Mouse (Mus musculus): ENCODE results near the gene Sec61a2. TPM values are rescaled to one million over a fixed set of nuclear protein-coding genes. Genes with fewer than 3 reads are reported as not detected.
A peak's percentile ranks its signal among the peaks of the same experiment; 100 is the strongest.

The Sec61a2 gene
- polyA plus RNA-seq (2016; fragmentation: Nextera tagmentation; extraction: Ambion mirVana) = 86.5 and 93.9 TPM in 2 replicates

DNA sequence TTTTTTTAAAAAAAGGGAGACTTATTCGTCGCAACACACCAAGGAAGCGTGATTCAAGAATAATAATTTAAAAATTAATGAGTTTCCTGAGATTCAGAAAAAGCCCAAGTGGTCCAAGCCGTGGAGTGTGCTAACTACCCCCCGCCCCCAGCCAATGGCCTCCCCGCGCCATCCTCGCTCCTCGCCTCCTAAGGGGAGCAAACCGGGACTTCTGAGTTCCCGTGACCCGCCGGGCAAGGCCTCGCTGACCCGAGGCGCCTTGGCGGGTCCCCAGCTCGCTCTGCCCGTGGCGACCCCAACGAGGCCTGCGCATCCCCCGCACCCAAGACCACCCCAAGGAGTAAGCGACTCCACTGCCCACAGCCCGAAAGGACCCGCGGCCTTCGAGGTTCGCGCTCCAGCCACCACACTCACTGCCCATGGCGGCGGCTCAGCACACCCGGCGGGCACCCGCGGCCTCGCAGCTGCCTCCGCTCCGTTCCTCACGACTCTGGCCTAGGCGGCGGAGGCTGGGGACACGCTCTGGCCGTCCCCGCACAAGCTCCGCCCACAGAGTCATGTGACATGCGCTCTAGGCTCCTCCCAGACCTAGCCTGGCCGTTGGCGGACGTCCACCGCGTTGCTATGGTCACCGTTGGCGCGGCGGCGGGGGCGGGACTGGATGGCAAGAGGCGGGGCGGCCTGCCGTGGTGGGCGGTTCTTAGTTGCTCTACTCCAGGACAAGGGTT, at the start of gene Sec61a2:
TSS of gene Sec61a2 (minus strand) at position 590 of the 728 bp plus-strand sequence.
- ATAC-seq (ENCODE audit: low FRiP score, low read depth) = peak; percentile 100
- under 1% methylated on average over 62 of the region's 62 CpGs for WGBS

DNA sequence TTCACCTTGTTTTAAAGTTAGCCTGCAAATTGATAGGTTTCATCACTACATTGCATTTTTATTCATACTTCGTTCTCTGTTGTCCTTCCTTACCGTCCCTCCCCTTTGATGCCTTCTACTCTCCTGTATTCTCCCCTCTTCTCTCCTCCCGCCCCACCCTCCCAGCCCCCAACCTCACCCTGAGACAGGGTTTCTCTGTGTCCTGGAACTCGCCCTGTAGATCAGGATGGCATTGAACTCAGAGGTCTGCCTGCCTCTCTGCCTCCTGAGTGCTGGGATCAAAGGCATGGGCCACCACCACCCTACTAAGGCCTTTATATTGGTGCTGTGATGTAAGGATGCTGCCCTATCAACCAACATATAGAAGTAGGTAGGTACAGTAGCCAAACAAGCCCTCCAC, 47.8 kb upstream of the Sec61a2 start:
- Histone ChIP-seq H3K4me3 (peak overlapping the region; percentile 55; the same call in 1 of the 2 replicates), H3K4me2 (replicated peaks) (peak overlapping the region; percentile 81), H3K27me3 (replicated peaks) (no peaks in the 10 kb centered on the region), H3K36me3 (no peaks in the 10 kb centered on the region), H3K27ac (no peak overlapping the region), H3K9me3 (no peaks in the 10 kb centered on the region), H3K9ac (0 out of 2 replicates have a peak overlapping the region, but pooled peaks have one; percentile 69), H3K4me1 (0 out of 2 replicates have a peak, but pooled peaks cover 6% of the 10 kb centered on the region)
- WGBS = 36% methylated on average over 4 of the region's 4 CpGs
- ATAC-seq (ENCODE audit: low FRiP score, low read depth) = peak; percentile 35; the same call in 1 of the 2 replicates

More for the DNA sequence above, at the start of gene Sec61a2:
- peak within 1 kb of the TSS; percentile 62; the same call in 1 of the 2 replicates for H3K27ac ChIP-seq
- H3K27me3 ChIP-seq (replicated peaks) = no peaks in the 10 kb centered on the region
- H3K4me1 ChIP-seq = no peaks in the 10 kb centered on the region
- peak within 1 kb of the TSS; percentile 80 for H3K4me3 ChIP-seq
- peak within 1 kb of the TSS; percentile 86 for H3K9ac ChIP-seq
- peak within 1 kb of the TSS; percentile 68 for H3K4me2 ChIP-seq (replicated peaks)
- H3K9me3 ChIP-seq = no peaks in the 10 kb centered on the region
- peaks cover 8% of the 10 kb centered on the region; the same call in 1 of the 2 replicates for H3K36me3 ChIP-seq

DNA sequence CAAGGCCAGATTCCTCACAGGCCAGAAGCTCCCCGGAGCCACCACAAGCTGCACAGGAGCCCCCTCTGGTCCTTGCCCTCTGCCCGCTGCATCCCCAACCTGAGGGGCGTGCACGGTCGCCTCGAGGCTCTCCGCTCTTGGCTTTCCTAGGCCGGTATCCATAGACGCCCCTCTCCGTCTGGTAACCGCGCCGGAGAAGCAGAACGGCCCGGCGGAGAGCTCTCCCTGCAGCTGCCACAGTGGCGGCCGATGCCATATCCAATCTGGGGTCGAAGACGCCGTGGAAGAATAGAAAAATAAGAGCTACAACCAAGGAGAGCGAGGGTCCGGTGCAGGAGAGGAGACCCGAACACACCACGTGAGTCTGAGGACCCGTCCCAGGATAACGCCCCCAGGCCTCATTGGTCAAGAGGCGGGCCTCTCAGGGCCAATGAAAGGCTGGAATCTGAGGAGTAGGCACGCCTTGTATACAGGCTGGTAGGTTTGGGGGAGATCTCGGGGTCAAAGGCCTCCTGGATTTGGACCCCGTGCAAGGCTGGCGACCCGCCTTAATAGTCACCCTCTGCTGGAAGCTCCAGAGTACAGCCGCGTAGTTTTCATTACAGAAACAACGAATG, 47.3 kb upstream of the Sec61a2 start, which contains the start of gene Dhtkd1:
TSS of gene Dhtkd1 (minus strand) at position 377 of the 617 bp plus-strand sequence.
- Histone ChIP-seq H3K4me1 (0 out of 2 replicates have a peak, but pooled peaks cover 6% of the 10 kb centered on the region), H3K4me2 (replicated peaks) (peak within 1 kb of the TSS; percentile 81), H3K9me3 (no peaks in the 10 kb centered on the region), H3K4me3 (peak within 1 kb of the TSS; percentile 55), H3K9ac (peak within 1 kb of the TSS; percentile 69), H3K27me3 (replicated peaks) (no peaks in the 10 kb centered on the region), H3K27ac (no peak within 1 kb of the TSS), H3K36me3 (no peaks in the 10 kb centered on the region)
- 1% methylated on average over 36 of the region's 36 CpGs for WGBS
- peak; percentile 95 for ATAC-seq (ENCODE audit: low FRiP score, low read depth)

DNA sequence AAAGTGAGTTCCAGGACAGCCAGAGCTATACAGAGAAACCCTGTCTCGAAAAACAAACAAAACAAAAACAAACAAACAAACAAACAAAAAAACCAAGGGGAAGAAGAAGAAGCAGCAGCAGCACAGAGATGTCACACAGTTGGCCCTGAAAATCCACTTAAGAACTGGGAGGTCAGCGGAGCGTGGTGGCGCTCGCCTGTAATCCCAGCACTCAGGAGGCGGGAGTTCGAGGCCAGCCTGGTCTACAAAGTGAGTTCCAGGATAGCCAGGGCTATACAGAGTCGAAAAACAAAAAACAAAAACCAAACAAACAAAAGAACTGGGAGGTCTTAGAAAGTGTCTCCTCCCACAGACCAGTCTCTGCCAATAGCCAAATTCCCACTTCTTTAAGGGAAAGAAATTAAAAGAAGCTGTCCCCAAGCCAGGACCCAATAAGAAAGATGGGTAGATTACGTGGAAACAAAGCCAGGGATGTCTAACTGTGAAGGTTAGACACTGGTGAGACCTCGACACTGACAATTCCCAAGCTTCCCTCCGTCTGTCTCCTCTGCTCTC, 46.7 kb upstream of the Sec61a2 start:
- 0 out of 2 replicates have a peak, but pooled peaks cover 6% of the 10 kb centered on the region for H3K4me1 ChIP-seq
- peak overlapping the region; percentile 81 for H3K4me2 ChIP-seq (replicated peaks)
- H3K27ac ChIP-seq = no peak overlapping the region
- peak; percentile 17; the same call in 1 of the 2 replicates for ATAC-seq (ENCODE audit: low FRiP score, low read depth)
- peak overlapping the region; percentile 69 for H3K9ac ChIP-seq
- H3K27me3 ChIP-seq (replicated peaks) = no peaks in the 10 kb centered on the region
- H3K36me3 ChIP-seq = no peaks in the 10 kb centered on the region
- H3K9me3 ChIP-seq = no peaks in the 10 kb centered on the region
- H3K4me3 ChIP-seq = peak overlapping the region; percentile 55
- 59% methylated on average over 11 of the region's 11 CpGs for WGBS

DNA sequence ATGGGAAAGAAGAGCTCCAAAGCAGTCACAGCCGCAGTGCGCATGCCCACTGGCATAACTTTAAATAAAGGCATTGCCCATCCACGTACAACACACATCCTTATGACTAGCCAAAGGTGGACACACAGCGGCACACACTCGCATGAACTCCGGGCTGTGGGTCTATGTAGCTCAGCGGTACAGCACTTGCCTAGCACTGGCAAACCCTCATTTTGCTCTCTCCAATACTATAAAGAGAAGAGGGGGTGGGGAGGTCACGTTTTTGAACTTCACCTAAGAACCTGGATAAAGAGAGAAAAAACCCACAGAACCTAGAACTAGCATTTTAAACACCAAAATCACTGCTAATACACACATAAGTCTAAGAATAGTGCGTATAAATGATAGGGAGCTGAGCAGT, 45.7 kb upstream of the Sec61a2 start:
- Histone ChIP-seq H3K4me2 (replicated peaks) (no peak overlapping the region), H3K27me3 (replicated peaks) (no peaks in the 10 kb centered on the region), H3K4me3 (no peak overlapping the region), H3K9ac (no peak overlapping the region), H3K9me3 (no peaks in the 10 kb centered on the region), H3K4me1 (0 out of 2 replicates have a peak, but pooled peaks cover 6% of the 10 kb centered on the region), H3K27ac (no peak overlapping the region), H3K36me3 (no peaks in the 10 kb centered on the region)
- ATAC-seq (ENCODE audit: low FRiP score, low read depth) = no peak
- whole genome bisulfite sequencing = 95% methylated on average over 9 of the region's 9 CpGs

DNA sequence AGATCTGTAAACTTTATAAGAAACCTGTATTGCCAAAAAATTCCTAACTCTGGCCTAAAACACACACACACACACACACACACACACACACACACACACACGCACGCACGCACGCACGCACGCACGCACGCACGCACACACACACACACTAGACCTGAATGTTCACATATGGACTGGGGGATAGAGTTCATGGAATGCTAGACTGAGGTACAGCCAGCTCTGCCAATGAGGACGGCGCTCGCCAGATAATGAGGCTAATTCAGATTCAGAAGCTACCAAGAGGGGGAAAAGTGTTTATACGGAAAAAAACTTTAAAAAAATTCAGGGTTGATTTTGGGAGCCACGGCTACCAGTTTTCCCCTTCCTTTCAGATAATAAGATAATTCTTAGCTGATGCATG, 44.7 kb upstream of the Sec61a2 start:
- Histone ChIP-seq H3K4me3 (no peak overlapping the region), H3K4me2 (replicated peaks) (no peak overlapping the region), H3K36me3 (no peaks in the 10 kb centered on the region), H3K9ac (no peak overlapping the region), H3K9me3 (no peaks in the 10 kb centered on the region), H3K27ac (no peak overlapping the region; the same call in 1 of the 2 replicates), H3K4me1 (0 out of 2 replicates have a peak, but pooled peaks cover 6% of the 10 kb centered on the region), H3K27me3 (replicated peaks) (no peaks in the 10 kb centered on the region)
- WGBS = 88% methylated on average over 14 of the region's 14 CpGs
- no peak for ATAC-seq (ENCODE audit: low FRiP score, low read depth)

DNA sequence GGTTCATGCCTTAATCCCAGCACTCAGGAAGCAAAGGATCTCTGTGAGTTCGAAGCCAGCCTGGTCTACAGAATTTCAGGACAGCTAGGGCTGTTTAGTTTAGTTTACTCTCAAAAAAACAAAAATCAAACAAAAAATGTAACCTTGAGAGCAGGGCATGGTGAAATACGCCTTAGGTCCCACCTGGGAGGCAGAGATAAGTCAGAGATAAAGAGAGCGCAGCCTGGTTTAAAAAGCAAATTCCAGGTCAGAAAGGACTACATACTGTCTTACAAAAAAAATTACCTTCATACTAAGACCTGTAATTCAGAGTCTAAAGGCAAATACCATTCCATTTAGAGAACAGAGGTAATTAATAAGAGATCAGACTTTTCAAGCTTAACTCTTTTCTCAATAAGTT, 44.1 kb upstream of the Sec61a2 start:
- Histone ChIP-seq H3K9ac (no peak overlapping the region), H3K9me3 (no peaks in the 10 kb centered on the region), H3K36me3 (no peaks in the 10 kb centered on the region), H3K27me3 (replicated peaks) (no peaks in the 10 kb centered on the region), H3K4me2 (replicated peaks) (no peak overlapping the region), H3K27ac (no peak overlapping the region), H3K4me3 (no peak overlapping the region), H3K4me1 (0 out of 2 replicates have a peak, but pooled peaks cover 6% of the 10 kb centered on the region)
- WGBS = 92% methylated on average over 3 of the region's 3 CpGs
- no peak for ATAC-seq (ENCODE audit: low FRiP score, low read depth)

DNA sequence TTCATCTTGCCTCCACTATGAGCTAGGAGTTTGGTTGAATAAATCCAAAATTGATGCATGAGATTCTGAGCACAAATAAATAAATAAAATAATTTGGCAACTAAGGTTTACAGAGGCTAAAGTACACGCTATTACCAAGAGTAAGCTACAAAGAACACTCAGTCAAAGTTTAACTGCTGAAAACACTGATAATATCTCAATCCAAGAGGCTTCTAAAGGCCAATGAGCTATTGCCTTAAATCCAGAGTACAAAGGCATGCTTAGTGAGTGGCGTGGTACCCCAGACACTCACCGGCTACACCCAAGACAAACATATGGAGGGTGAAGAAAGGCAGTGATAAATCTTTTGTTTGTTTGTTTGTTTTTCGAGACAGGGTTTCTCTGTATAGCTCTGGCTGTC, 41.3 kb upstream of the Sec61a2 start:
- WGBS = 80% methylated on average over 4 of the region's 4 CpGs
- no peak for ATAC-seq (ENCODE audit: low FRiP score, low read depth)
- H3K4me1 ChIP-seq = no peaks in the 10 kb centered on the region

DNA sequence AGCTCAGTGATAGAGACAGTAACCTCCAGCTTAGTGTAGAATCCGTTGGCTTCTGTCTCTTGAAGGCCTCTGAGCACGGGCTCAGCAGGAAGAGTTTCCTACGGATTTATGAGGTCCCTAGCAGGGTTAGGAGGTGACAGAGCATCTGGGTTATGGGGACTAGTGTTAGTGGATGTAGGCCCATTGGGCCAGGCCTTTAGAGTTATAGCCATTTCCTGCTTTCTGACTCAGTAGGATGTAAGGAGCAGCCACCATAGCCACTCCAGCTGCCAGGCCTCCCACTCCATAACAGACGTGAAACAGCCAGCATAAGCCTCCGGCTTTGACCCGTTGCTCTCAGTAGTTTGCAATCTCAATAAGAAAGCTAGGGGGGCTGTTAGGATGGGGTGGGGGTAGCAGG, 40.8 kb upstream of the Sec61a2 start:
- no peak for ATAC-seq (ENCODE audit: low FRiP score, low read depth)
- WGBS = 69% methylated on average over 6 of the region's 6 CpGs
- H3K27me3 ChIP-seq (replicated peaks) = no peaks in the 10 kb centered on the region

More for the DNA sequence above, 41.3 kb upstream of the Sec61a2 start:
- H3K9ac ChIP-seq = no peak overlapping the region
- H3K27ac ChIP-seq = no peak overlapping the region
- no peak overlapping the region for H3K4me2 ChIP-seq (replicated peaks)
- no peak overlapping the region for H3K4me3 ChIP-seq
- H3K36me3 ChIP-seq = no peaks in the 10 kb centered on the region
- no peaks in the 10 kb centered on the region for H3K27me3 ChIP-seq (replicated peaks)
- H3K9me3 ChIP-seq = no peaks in the 10 kb centered on the region

DNA sequence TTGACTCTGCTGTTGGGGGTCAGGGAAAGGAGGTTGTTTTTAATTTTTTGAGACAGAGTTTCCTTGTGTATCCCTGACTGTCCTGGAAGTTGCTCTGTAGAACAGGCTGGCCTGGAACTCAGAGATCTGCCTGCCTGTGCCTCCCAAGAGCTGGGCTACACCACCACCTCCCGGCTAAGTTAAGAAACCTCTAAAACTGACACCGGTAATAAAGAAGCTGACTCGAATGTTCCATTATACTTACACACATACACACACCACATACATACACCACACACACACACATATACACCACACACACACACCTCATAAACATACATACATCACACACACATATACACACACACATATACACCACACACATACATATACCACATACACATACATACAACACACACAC, 39.7 kb upstream of the Sec61a2 start:
- Histone ChIP-seq H3K9ac (no peak overlapping the region), H3K4me3 (no peak overlapping the region), H3K4me1 (no peaks in the 10 kb centered on the region), H3K4me2 (replicated peaks) (no peak overlapping the region), H3K27ac (no peak overlapping the region), H3K36me3 (0 out of 2 replicates have a peak, but pooled peaks cover 5% of the 10 kb centered on the region), H3K27me3 (replicated peaks) (no peaks in the 10 kb centered on the region), H3K9me3 (no peaks in the 10 kb centered on the region)
- no peak for ATAC-seq (ENCODE audit: low FRiP score, low read depth)
- WGBS = 83% methylated on average over 3 of the region's 3 CpGs

More for the DNA sequence above, 40.8 kb upstream of the Sec61a2 start:
- no peak overlapping the region for H3K27ac ChIP-seq
- H3K4me2 ChIP-seq (replicated peaks) = no peak overlapping the region
- H3K4me3 ChIP-seq = no peak overlapping the region
- no peaks in the 10 kb centered on the region for H3K9me3 ChIP-seq
- no peaks in the 10 kb centered on the region for H3K4me1 ChIP-seq
- no peak overlapping the region for H3K9ac ChIP-seq
- H3K36me3 ChIP-seq = no peaks in the 10 kb centered on the region

DNA sequence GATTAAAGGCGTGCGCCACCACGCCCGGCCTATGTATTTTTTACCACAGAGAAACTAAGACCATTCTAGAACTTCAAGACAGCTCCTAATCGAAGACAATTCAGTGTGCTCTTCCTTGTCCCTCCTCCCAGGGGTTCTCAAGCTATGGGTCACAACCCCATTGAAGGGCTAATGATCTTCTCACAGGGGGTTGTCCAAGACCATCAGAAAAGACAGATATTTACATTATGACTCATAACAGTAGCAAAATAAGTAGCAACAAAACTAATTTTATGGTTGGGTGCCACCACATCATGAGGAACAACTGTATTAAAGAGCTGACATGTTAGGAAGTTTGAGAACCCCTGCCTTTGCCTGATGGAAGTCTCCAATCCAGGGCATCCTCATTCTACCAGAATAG, 36.7 kb upstream of the Sec61a2 start:
- 94% methylated on average over 5 of the region's 5 CpGs for WGBS
- ATAC-seq (ENCODE audit: low FRiP score, low read depth) = no peak

More for the DNA sequence above, 36.7 kb upstream of the Sec61a2 start:
- Histone ChIP-seq H3K27me3 (replicated peaks) (no peaks in the 10 kb centered on the region), H3K27ac (no peak overlapping the region), H3K9me3 (no peaks in the 10 kb centered on the region), H3K4me1 (no peaks in the 10 kb centered on the region), H3K4me2 (replicated peaks) (no peak overlapping the region), H3K9ac (no peak overlapping the region), H3K4me3 (no peak overlapping the region), H3K36me3 (peaks cover 17% of the 10 kb centered on the region; the same call in 1 of the 2 replicates)

All from neural tube, embryonic 12.5 days (tissue).